Mouse (Mus musculus) heart, embryonic 13.5 days (tissue): ENCODE measurements around the gene Ramp2. TPM values are rescaled to one million over a fixed set of nuclear protein-coding genes. Genes with fewer than 3 reads are reported as not detected.

ENCODE experiments used
- ATAC-seq: fragments of 200-750 bp; cut with Nextera tagmentation; 2 replicates; pipeline ENCODE4 v1.8.0; 2017; ENCODE audit warnings: moderate TSS enrichment; ENCODE audit not compliant: insufficient number of reproducible peaks, low FRiP score, low TSS enrichment; ENCODE audit errors: extremely low read depth
- H3K27ac ChIP-seq: fragments of 300-500 bp; sonication (generic); replicated peaks from 2 replicates; pipeline ENCODE4 v1.5.1; 2015; ENCODE audit warnings: moderate library complexity, mild to moderate bottlenecking, inconsistent platforms
- H3K27me3 ChIP-seq: fragments of 300-500 bp; sonication (generic); replicated peaks from 2 replicates; pipeline ENCODE4 v1.6.1; 2015; ENCODE audit warnings: mild to moderate bottlenecking, inconsistent platforms
- H3K36me3 ChIP-seq: fragments of 300-500 bp; sonication (generic); 2 replicates; pipeline ENCODE4 v1.6.1; 2015; ENCODE audit warnings: mild to moderate bottlenecking, inconsistent platforms
- H3K4me1 ChIP-seq: fragments of 300-500 bp; sonication (generic); 2 replicates; pipeline ENCODE4 v1.6.1; 2015; ENCODE audit warnings: inconsistent platforms
- H3K4me2 ChIP-seq: fragments of 300-500 bp; sonication (generic); 2 replicates; pipeline ENCODE4 v1.6.1; 2015; ENCODE audit warnings: inconsistent platforms, mild to moderate bottlenecking, moderate library complexity
- H3K4me3 ChIP-seq: fragments of 300-500 bp; sonication (generic); 2 replicates; pipeline ENCODE4 v1.5.1; 2015; ENCODE audit warnings: moderate library complexity, mild to moderate bottlenecking, inconsistent platforms
- H3K9ac ChIP-seq: fragments of 300-500 bp; sonication (generic); 2 replicates; pipeline ENCODE4 v1.6.1; 2015; ENCODE audit warnings: inconsistent platforms, mild to moderate bottlenecking, moderate library complexity
- H3K9me3 ChIP-seq: fragments of 300-500 bp; sonication (generic); 2 replicates; pipeline ENCODE4 v1.6.1; 2016; ENCODE audit warnings: inconsistent platforms
- WGBS: fragments of 180-500 bp; shearing (Covaris S2); methylation state at CpG from one replicate; pipeline ENCODE4 v1.1.7; 2015; ENCODE audit warnings: mixed read lengths; 5-methylcytosine and 5-hydroxymethylcytosine counted together
- polyA plus RNA-seq: library from polyadenylated mRNA; unstranded; fragments of >200 nt; fragmentation: Nextera tagmentation; extraction: Ambion mirVana; gene quantifications from 2 replicates; pipeline ENCODE4 v1.2.1, GENCODE M21; 2015

Gene Ramp2
- polyA plus RNA-seq, 1 experiment from 2014 or later, result 210 TPM

GRCm38 (mm10) chr11:101275309-101275708, 29.5 kb downstream of the Ramp2 start:
- 73% methylated on average over 4 of the region's 4 CpGs for WGBS

DNA sequence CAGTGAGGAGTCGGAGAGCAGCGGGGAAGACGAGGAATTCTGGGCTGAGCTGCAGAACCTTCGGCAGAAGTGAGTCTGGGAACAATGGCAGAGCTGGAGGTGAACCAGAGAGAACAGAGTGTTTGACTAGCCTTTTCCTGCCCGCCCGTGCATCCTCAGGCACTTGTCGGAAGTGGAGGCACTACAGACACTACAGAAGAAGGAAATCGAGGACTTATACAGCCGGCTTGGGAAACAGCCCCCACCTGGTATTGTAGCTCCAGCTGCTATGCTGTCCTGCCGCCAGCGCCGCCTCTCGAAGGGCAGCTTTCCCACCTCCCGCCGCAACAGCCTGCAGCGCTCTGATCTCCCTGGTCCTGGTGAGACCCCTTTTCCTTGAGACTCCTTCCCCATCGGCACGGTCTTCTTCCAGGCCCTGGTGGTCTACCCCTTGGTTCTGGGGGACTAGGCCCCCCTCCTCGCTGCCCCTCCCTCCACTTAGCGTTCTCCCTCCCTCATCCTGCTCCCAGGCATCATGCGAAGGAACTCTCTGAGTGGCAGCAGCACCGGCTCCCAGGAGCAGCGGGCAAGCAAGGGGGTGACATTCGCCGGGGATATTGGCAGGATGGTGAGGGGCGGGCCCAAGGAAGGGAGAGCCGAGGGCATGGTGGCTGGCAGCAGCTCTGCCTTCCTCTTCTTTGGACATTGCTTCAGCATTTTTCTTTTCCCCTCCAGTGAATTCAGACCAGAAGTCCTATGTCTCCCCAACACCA, 30.7 kb downstream of the Ramp2 start:
- peak overlapping the region; percentile 82 for H3K4me2 ChIP-seq
- peaks cover 25% of the 10 kb centered on the region for H3K36me3 ChIP-seq
- ATAC-seq, result no peak
- 0 out of 2 replicates have a peak overlapping the region, but pooled peaks have one; percentile 14 for H3K4me3 ChIP-seq
- no peak overlapping the region for H3K27ac ChIP-seq
- H3K9ac ChIP-seq, result peak overlapping the region; percentile 33
- no peaks in the 10 kb centered on the region for H3K9me3 ChIP-seq
- peaks cover 9% of the 10 kb centered on the region; the same call in 1 of the 2 replicates for H3K27me3 ChIP-seq
- 30% methylated on average over 27 of the region's 27 CpGs for WGBS
- H3K4me1 ChIP-seq, result peaks cover 32% of the 10 kb centered on the region

More at GRCm38 (mm10) chr11:101275309-101275708, 29.5 kb downstream of the Ramp2 start:
- Histone ChIP-seq H3K36me3 (peaks cover 25% of the 10 kb centered on the region), H3K4me1 (peaks cover 32% of the 10 kb centered on the region), H3K9me3 (no peaks in the 10 kb centered on the region), H3K27me3 (0 out of 2 replicates have a peak, but pooled peaks cover under 1% of the 10 kb centered on the region), H3K9ac (no peak overlapping the region), H3K27ac (no peak overlapping the region), H3K4me2 (no peak overlapping the region), H3K4me3 (no peak overlapping the region)
- ATAC-seq, result no peak

- peak overlapping the region; percentile 90 for H3K9ac ChIP-seq
- peaks cover 32% of the 10 kb centered on the region for H3K4me1 ChIP-seq
- peaks cover 9% of the 10 kb centered on the region; the same call in 1 of the 2 replicates for H3K27me3 ChIP-seq
- H3K4me3 ChIP-seq, result peak overlapping the region; percentile 84
- H3K27ac ChIP-seq, result no peak overlapping the region
- 64% methylated on average over 12 of the region's 12 CpGs for WGBS
- peak overlapping the region; percentile 82 for H3K4me2 ChIP-seq
- H3K36me3 ChIP-seq, result peaks cover 25% of the 10 kb centered on the region
- no peak for ATAC-seq
- H3K9me3 ChIP-seq, result no peaks in the 10 kb centered on the region
Observed at GRCm38 (mm10) chr11:101277381-101278222, 31.8 kb downstream of the Ramp2 start.

GRCm38 (mm10) chr11:101278223-101279192, 32.7 kb downstream of the Ramp2 start, which contains the start of the genes Cntd1 and Coa3:
TSS of gene Cntd1 (plus strand) at chr11:101279012.
TSS of gene Coa3 (minus strand) at chr11:101279114.
- Histone ChIP-seq H3K27ac (peak within 1 kb of the TSS; percentile 76), H3K4me2 (peak within 1 kb of the TSS; percentile 82), H3K4me3 (peak within 1 kb of the TSS; percentile 84), H3K27me3 (peaks cover 9% of the 10 kb centered on the region; the same call in 1 of the 2 replicates), H3K4me1 (peaks cover 32% of the 10 kb centered on the region), H3K36me3 (peaks cover 25% of the 10 kb centered on the region), H3K9me3 (no peaks in the 10 kb centered on the region), H3K9ac (peak within 1 kb of the TSS; percentile 90)
- WGBS, result 7% methylated on average over 45 of the region's 45 CpGs
- peak; percentile 76; the same call in 1 of the 2 replicates for ATAC-seq

DNA sequence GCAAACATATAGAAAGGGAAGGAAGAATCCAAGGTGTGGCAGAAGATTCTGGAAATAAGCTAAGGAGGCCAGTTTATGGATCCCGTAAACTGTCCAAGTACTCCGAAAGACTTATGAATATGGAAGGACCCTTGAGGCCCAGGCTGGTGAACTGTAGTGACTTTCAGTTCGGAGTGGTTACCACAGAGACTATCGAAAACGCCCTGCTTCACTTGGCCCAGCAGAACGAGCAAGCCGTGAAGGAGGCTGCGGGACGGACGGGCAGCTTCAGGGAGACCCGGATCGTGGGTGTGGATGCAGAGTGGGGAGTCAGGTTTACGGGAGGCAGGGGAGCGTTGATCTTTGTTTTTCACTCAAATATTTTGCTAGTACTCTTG, 33.4 kb downstream of the Ramp2 start:
- H3K4me1 ChIP-seq, result peaks cover 32% of the 10 kb centered on the region
- H3K4me2 ChIP-seq, result peak overlapping the region; percentile 82
- ATAC-seq, result no peak
- peak overlapping the region; percentile 84 for H3K4me3 ChIP-seq
- peak overlapping the region; percentile 61 for H3K9ac ChIP-seq
- peaks cover 9% of the 10 kb centered on the region; the same call in 1 of the 2 replicates for H3K27me3 ChIP-seq
- H3K27ac ChIP-seq, result no peak overlapping the region
- WGBS, result 52% methylated on average over 14 of the region's 14 CpGs
- no peaks in the 10 kb centered on the region for H3K9me3 ChIP-seq
- H3K36me3 ChIP-seq, result peaks cover 21% of the 10 kb centered on the region

DNA sequence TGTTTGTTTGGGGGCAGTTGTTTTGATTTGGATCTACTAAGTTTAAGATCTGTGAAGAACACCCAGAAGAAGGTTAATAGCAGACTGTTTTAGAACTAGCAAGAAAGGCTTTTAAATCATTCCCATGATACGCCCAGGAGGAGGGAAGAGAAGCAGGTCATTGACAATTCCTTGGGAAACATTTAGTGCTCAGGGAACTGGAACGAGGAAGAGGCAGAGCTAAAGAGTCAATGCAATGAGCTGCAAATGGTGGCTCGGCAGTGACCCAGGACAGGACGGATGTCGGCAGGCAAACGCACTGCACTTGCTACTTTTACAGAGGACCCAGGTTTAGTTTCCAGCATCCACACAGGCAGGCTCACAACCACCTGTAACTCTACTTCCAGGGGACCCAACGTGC, 35.0 kb downstream of the Ramp2 start:
- Histone ChIP-seq H3K9me3 (no peaks in the 10 kb centered on the region), H3K4me2 (no peak overlapping the region), H3K27me3 (peaks cover 9% of the 10 kb centered on the region; the same call in 1 of the 2 replicates), H3K36me3 (peaks cover 32% of the 10 kb centered on the region), H3K9ac (no peak overlapping the region), H3K4me3 (no peak overlapping the region), H3K27ac (no peak overlapping the region), H3K4me1 (peaks cover 32% of the 10 kb centered on the region)
- ATAC-seq, result no peak
- 44% methylated on average over 7 of the region's 7 CpGs for WGBS

- WGBS, result 39% methylated on average over 5 of the region's 5 CpGs
- H3K4me2 ChIP-seq, result no peak overlapping the region
- no peak overlapping the region for H3K9ac ChIP-seq
- no peak for ATAC-seq
- peaks cover 9% of the 10 kb centered on the region; the same call in 1 of the 2 replicates for H3K27me3 ChIP-seq
- no peak overlapping the region for H3K27ac ChIP-seq
- no peak overlapping the region for H3K4me3 ChIP-seq
- H3K4me1 ChIP-seq, result peaks cover 12% of the 10 kb centered on the region
- no peaks in the 10 kb centered on the region for H3K9me3 ChIP-seq
- peaks cover 31% of the 10 kb centered on the region for H3K36me3 ChIP-seq
Observed at GRCm38 (mm10) chr11:101282896-101283295, 37.1 kb downstream of the Ramp2 start.

DNA sequence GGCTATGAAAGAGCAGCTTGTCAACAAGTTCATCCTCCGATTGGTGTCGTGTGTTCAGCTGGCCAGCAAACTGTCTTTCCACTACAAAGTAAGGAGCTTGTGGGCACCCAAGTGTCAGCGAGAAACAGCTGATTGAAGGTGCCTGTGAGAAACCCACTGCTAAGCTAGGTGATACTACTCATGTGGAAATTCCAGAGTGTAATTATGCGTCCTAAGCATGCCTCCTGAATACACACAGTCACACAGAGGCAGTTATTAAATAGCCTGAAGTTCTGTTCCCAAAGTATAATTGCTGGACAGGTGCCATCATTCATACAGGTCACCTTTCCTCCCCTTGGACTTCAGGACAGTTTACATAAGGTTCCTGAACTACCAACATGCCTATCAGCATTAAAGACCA, 38.0 kb downstream of the Ramp2 start:
- Histone ChIP-seq H3K27me3 (peaks cover 9% of the 10 kb centered on the region; the same call in 1 of the 2 replicates), H3K36me3 (peaks cover 40% of the 10 kb centered on the region), H3K4me3 (no peak overlapping the region), H3K4me2 (no peak overlapping the region), H3K9ac (no peak overlapping the region), H3K4me1 (peaks cover 8% of the 10 kb centered on the region), H3K9me3 (no peaks in the 10 kb centered on the region), H3K27ac (no peak overlapping the region)
- no peak for ATAC-seq
- WGBS, result 62% methylated on average over 4 of the region's 4 CpGs

DNA sequence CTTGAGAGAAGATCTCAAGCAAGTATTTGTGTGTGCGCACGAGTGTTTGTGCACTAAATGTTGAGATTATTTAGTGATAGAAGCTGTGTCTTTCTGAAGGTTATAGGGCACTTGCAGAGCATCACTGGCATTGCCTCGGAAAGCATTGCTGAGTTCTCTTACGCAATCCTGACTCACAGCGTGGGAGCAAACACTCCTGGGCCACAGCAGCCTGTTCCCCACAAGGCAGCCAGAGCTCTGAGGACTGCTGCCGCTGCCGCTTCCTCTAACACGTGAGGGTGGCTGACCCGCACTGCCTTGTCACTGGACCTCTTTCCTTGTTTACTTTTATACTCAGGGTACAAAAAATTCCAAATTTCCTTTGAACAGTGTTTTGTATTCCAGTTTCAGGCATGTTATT, 41.5 kb downstream of the Ramp2 start:
- peaks cover 75% of the 10 kb centered on the region for H3K36me3 ChIP-seq
- no peak for ATAC-seq
- H3K27ac ChIP-seq, result no peak overlapping the region
- no peak overlapping the region for H3K4me2 ChIP-seq
- no peaks in the 10 kb centered on the region for H3K4me1 ChIP-seq
- no peak overlapping the region for H3K4me3 ChIP-seq
- H3K9ac ChIP-seq, result no peak overlapping the region
- H3K9me3 ChIP-seq, result no peaks in the 10 kb centered on the region
- H3K27me3 ChIP-seq, result no peaks in the 10 kb centered on the region
- WGBS, result 82% methylated on average over 9 of the region's 9 CpGs

- H3K4me1 ChIP-seq, result no peaks in the 10 kb centered on the region
- H3K9me3 ChIP-seq, result no peaks in the 10 kb centered on the region
- 92% methylated on average over 8 of the region's 8 CpGs for WGBS
- no peak overlapping the region for H3K4me2 ChIP-seq
- H3K4me3 ChIP-seq, result no peak overlapping the region
- no peaks in the 10 kb centered on the region for H3K27me3 ChIP-seq
- no peak for ATAC-seq
- H3K27ac ChIP-seq, result no peak overlapping the region
- H3K36me3 ChIP-seq, result peaks cover 97% of the 10 kb centered on the region
- H3K9ac ChIP-seq, result no peak overlapping the region
Observed at GRCm38 (mm10) chr11:101291231-101291630, 45.4 kb downstream of the Ramp2 start.
